Mouse (Mus musculus): ENCODE results near the gene Defb47. TPM values are rescaled to one million over a fixed set of nuclear protein-coding genes. Genes with fewer than 3 reads are reported as not detected.

Gene Defb47
- polyA plus RNA-seq, 1 experiment from 2014 or later, result not detected

DNA sequence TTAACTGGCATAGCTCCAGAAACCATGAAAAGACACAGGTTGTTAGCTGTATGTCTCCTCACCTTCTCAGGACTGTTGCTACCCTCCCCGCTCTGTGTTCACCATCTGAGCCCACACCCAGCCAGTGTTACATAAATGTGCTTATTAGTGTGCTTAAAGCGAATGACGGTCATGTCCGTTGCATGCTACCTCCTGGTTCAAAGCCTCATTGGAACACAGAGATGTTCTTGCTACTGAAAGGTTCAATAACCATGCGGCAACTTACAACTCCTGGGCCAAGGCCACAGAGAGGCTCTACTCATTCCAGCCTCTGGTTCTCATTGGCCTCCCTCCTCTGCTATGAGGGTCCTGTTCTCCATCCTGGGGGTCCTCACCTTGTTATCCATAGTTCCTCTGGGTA lies 13.6 kb downstream of the Defb47 start, which contains the start of gene Defb43:
Gene Defb43, plus strand, starts transcription at position 301 of the 400 bp plus-strand sequence.
- 95% methylated on average over 5 of the region's 5 CpGs for WGBS
- no peak for ATAC-seq (ENCODE audit: insufficient number of reproducible peaks, insufficient read depth, low FRiP score, low TSS enrichment, low read depth)

GRCm38 (mm10) chr14:63013082-63013481 lies 15.2 kb downstream of the Defb47 start:
- no peaks in the 10 kb centered on the region for H3K4me1 ChIP-seq
- H3K27ac ChIP-seq, result no peak overlapping the region
- 82% methylated on average over 4 of the region's 4 CpGs for WGBS
- H3K9ac ChIP-seq, result no peak overlapping the region
- H3K27me3 ChIP-seq, result no peaks in the 10 kb centered on the region
- no peak overlapping the region for H3K4me3 ChIP-seq
- no peak for ATAC-seq (ENCODE audit: insufficient number of reproducible peaks, insufficient read depth, low FRiP score, low TSS enrichment, low read depth)
- H3K9me3 ChIP-seq, result no peaks in the 10 kb centered on the region
- no peak overlapping the region for H3K4me2 ChIP-seq
- no peaks in the 10 kb centered on the region for H3K36me3 ChIP-seq

More for the DNA sequence above, 13.6 kb downstream of the Defb47 start, which contains the start of gene Defb43:
- Histone ChIP-seq H3K36me3 (no peaks in the 10 kb centered on the region), H3K4me2 (no peak within 1 kb of the TSS), H3K27ac (no peak within 1 kb of the TSS), H3K4me3 (no peak within 1 kb of the TSS), H3K27me3 (no peaks in the 10 kb centered on the region), H3K9me3 (no peaks in the 10 kb centered on the region), H3K9ac (no peak within 1 kb of the TSS), H3K4me1 (no peaks in the 10 kb centered on the region)

DNA sequence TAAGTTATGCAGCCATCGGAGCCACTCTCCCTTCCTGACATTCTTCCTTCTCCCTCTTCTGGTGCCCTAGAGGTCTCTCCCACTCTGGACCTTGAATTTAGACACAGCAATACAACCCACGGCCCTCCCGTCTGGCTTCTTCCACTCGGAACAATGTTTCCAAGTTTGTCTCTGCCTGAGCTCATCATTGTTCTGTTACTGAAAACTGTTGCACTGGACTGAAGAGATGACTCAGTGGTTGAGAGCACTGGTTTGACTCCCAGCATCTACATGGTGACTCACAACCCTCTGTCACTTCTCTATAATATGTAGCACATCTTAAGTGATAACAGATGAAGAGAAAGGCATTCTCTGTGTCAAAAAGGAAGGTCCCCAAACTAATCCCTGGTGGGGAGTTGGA lies 16.8 kb downstream of the Defb47 start:
- Histone ChIP-seq H3K4me2 (no peak overlapping the region), H3K27ac (no peak overlapping the region), H3K36me3 (no peaks in the 10 kb centered on the region), H3K4me3 (no peak overlapping the region), H3K9me3 (no peaks in the 10 kb centered on the region), H3K9ac (no peak overlapping the region), H3K27me3 (no peaks in the 10 kb centered on the region), H3K4me1 (no peaks in the 10 kb centered on the region)
- 86% methylated on average over 4 of the region's 4 CpGs for WGBS
- no peak for ATAC-seq (ENCODE audit: insufficient number of reproducible peaks, insufficient read depth, low FRiP score, low TSS enrichment, low read depth)

GRCm38 (mm10) chr14:63020524-63021156 lies 22.8 kb downstream of the Defb47 start:
- 61% methylated on average over 6 of the region's 6 CpGs for WGBS

DNA sequence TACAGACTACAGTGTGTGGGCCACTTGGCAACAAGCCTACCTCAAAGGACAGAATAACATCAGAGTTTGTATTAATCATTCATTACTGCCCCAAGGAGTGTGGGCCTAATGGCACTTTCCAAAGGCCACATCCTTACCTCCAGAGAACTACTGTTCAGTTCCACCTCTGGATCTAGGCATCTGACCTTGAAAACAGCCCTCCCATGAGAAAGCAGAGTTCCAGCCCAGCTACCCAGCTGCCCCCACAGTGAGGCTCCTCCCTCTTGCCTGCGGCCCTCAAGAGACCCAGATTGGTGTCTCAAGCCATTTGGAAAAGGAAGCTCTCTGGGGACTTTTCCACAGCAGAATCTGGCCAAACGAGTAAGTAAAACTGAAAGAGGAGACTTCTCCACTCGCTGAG lies 48.8 kb downstream of the Defb47 start, which contains the start of gene Defb42:
Gene Defb42, plus strand, starts transcription at position 301 of the 400 bp plus-strand sequence.
- Histone ChIP-seq H3K27me3 (no peaks in the 10 kb centered on the region), H3K4me2 (no peak within 1 kb of the TSS), H3K9me3 (no peaks in the 10 kb centered on the region), H3K9ac (no peak within 1 kb of the TSS), H3K27ac (no peak within 1 kb of the TSS), H3K4me1 (no peaks in the 10 kb centered on the region), H3K4me3 (no peak within 1 kb of the TSS), H3K36me3 (no peaks in the 10 kb centered on the region)
- WGBS, result 66% methylated on average over 3 of the region's 3 CpGs
- no peak for ATAC-seq (ENCODE audit: insufficient number of reproducible peaks, insufficient read depth, low FRiP score, low TSS enrichment, low read depth)

More at GRCm38 (mm10) chr14:63020524-63021156, 22.8 kb downstream of the Defb47 start:
- Histone ChIP-seq H3K27me3 (no peaks in the 10 kb centered on the region), H3K4me1 (no peaks in the 10 kb centered on the region), H3K9me3 (no peaks in the 10 kb centered on the region), H3K4me2 (no peak overlapping the region), H3K27ac (no peak overlapping the region), H3K9ac (no peak overlapping the region), H3K4me3 (no peak overlapping the region), H3K36me3 (no peaks in the 10 kb centered on the region)
- no peak for ATAC-seq (ENCODE audit: insufficient number of reproducible peaks, insufficient read depth, low FRiP score, low TSS enrichment, low read depth)

GRCm38 (mm10) chr14:63049910-63050370 lies 52.1 kb downstream of the Defb47 start, which contains the start of gene Defb30:
TSS of gene Defb30 (minus strand) at chr14:63049960.
- 77% methylated on average over 12 of the region's 14 CpGs for WGBS
- H3K36me3 ChIP-seq, result no peaks in the 10 kb centered on the region
- H3K9me3 ChIP-seq, result no peaks in the 10 kb centered on the region
- no peak within 1 kb of the TSS for H3K27ac ChIP-seq
- ATAC-seq (ENCODE audit: insufficient number of reproducible peaks, insufficient read depth, low FRiP score, low TSS enrichment, low read depth), result no peak
- H3K27me3 ChIP-seq, result no peaks in the 10 kb centered on the region
- no peaks in the 10 kb centered on the region for H3K4me1 ChIP-seq
- no peak within 1 kb of the TSS for H3K9ac ChIP-seq
- H3K4me2 ChIP-seq, result no peak within 1 kb of the TSS
- H3K4me3 ChIP-seq, result no peak within 1 kb of the TSS

Other genes starting within 250 kb of the Defb47 start
- 22.8 and 24.3 TPM in 2 replicates for gene Ints6, start 236.9 kb upstream of the Defb47 start, polyA plus RNA-seq (2015; fragmentation: Nextera tagmentation; extraction: Ambion mirVana)
- gene Wdfy2, start 160.4 kb upstream of the Defb47 start, polyA plus RNA-seq (2015; fragmentation: Nextera tagmentation; extraction: Ambion mirVana), result 7.4 and 9.2 TPM in 2 replicates
- not detected in 2 replicates for gene Defb48, start 13.6 kb upstream of the Defb47 start, polyA plus RNA-seq (2015; fragmentation: Nextera tagmentation; extraction: Ambion mirVana)
- not detected in 2 replicates for gene Defb43, start 13.7 kb downstream of the Defb47 start, polyA plus RNA-seq (2015; fragmentation: Nextera tagmentation; extraction: Ambion mirVana)
- gene Defb42, start 48.9 kb downstream of the Defb47 start, polyA plus RNA-seq (2015; fragmentation: Nextera tagmentation; extraction: Ambion mirVana), result not detected in 2 replicates
- gene Defb30, start 51.9 kb downstream of the Defb47 start, polyA plus RNA-seq (2015; fragmentation: Nextera tagmentation; extraction: Ambion mirVana), result not detected in 2 replicates

Measured in embryonic facial prominence, embryonic 13.5 days (tissue).